Mouse (Mus musculus): Measurements from ENCODE around the gene Kif13a. TPM values are rescaled to one million over a fixed set of nuclear protein-coding genes. Genes with fewer than 3 reads are reported as not detected.

Gene Kif13a
- total and polyA plus RNA-seq, 3 experiments: 1.2 to 1.7 TPM; not detected in 1

- TF ChIP-seq JUND (IDR thresholded peaks at IDR 0.05; ENCODE audit: low read depth, low read length): no peak
- TF ChIP-seq MAFK (IDR thresholded peaks at IDR 0.05; ENCODE audit: borderline replicate concordance, low read depth, low read length): no peak
- no peak for TF ChIP-seq MEF2A (IDR thresholded peaks at IDR 0.05; ENCODE audit: extremely low read depth, insufficient replicate concordance, low read depth, low read length, poor library complexity, severe bottlenecking)
- TF ChIP-seq MXI1 (IDR thresholded peaks at IDR 0.05; ENCODE audit: low read depth, low read length): no peak
- TF ChIP-seq SMC3 (IDR thresholded peaks at IDR 0.05; ENCODE audit: low read depth, low read length): no peak
- TF ChIP-seq ETS1 (IDR thresholded peaks at IDR 0.05; ENCODE audit: low read depth, low read length): no peak
- no peak for TF ChIP-seq MYC (IDR thresholded peaks at IDR 0.05; ENCODE audit: low read depth, low read length)
- no peak for TF ChIP-seq E2F4 (IDR thresholded peaks at IDR 0.05; ENCODE audit: borderline replicate concordance, low read depth, low read length)
- TF ChIP-seq EP300 (IDR thresholded peaks at IDR 0.05; ENCODE audit: low read depth in 1 of 2, low read length in 2 of 2): no peak
- no peak for TF ChIP-seq TAL1 (IDR thresholded peaks at IDR 0.05; ENCODE audit: low read length)
- no peak for TF ChIP-seq USF1 (IDR thresholded peaks at IDR 0.05; ENCODE audit: low read depth, low read length)
- no peak for TF ChIP-seq GATA1 (IDR thresholded peaks at IDR 0.05; ENCODE audit: low read depth, low read length)
- TF ChIP-seq POLR2AphosphoS5 (IDR thresholded peaks at IDR 0.05; ENCODE audit: borderline replicate concordance, low read depth, low read length): no peak
- TF ChIP-seq HCFC1 (IDR thresholded peaks at IDR 0.05; ENCODE audit: low read depth, low read length): no peak
- TF ChIP-seq BHLHE40 (IDR thresholded peaks at IDR 0.05; ENCODE audit: borderline replicate concordance, low read depth, low read length): no peak
- no peak for TF ChIP-seq MAX (IDR thresholded peaks at IDR 0.05; ENCODE audit: low read length)
- no peak for TF ChIP-seq UBTF (IDR thresholded peaks at IDR 0.05; ENCODE audit: borderline replicate concordance, insufficient read depth, low read depth, low read length)
- TF ChIP-seq ZC3H11A (IDR thresholded peaks at IDR 0.05; ENCODE audit: low read depth, low read length): no peak
- no peak for TF ChIP-seq NELFE (IDR thresholded peaks at IDR 0.05; ENCODE audit: low read depth, low read length)
- H3K36me3 ChIP-seq (ENCODE audit: control insufficient read depth in 1 of 2, insufficient read depth in 2 of 2, low read length in 2 of 2): no peaks in the 10 kb centered on the region; a peak in 1 of 4 replicates
- no peaks in the 10 kb centered on the region for H3K27me3 ChIP-seq (ENCODE audit: control insufficient read depth in 1 of 2, insufficient read depth in 2 of 2, low read length in 2 of 2)
- no peak for DNase-seq (ENCODE audit: low read depth, low spot score)
- no peaks in the 10 kb centered on the region for H3K9me3 ChIP-seq (replicated peaks; ENCODE audit: insufficient read depth, low read length)
- no peak overlapping the region for H3K27ac ChIP-seq (ENCODE audit: control insufficient read depth, low read depth, low read length)
- H3K9ac ChIP-seq (ENCODE audit: control insufficient read depth, low read depth, low read length, poor library complexity, severe bottlenecking): no peak overlapping the region
- peaks cover 0 to 6% of the 10 kb centered on the region in 2 experiments; a peak in 1 of 4 replicates for H3K4me1 ChIP-seq (ENCODE audit: control insufficient read depth in 1 of 2, insufficient read depth in 2 of 2, low read length in 2 of 2)
- H3K4me3 ChIP-seq (ENCODE audit: control insufficient read depth in 1 of 2, insufficient read depth in 1 of 2, low read depth in 2 of 2, low read length in 2 of 2): no peak overlapping the region
- no peaks in the 10 kb centered on the region for H3K79me2 ChIP-seq (ENCODE audit: control insufficient read depth, insufficient read depth, low read length, poor library complexity)
Observed at GRCm38 (mm10) chr13:46842185-46842584, 87.5 kb downstream of the Kif13a start.

- H3K9ac ChIP-seq (ENCODE audit: control insufficient read depth, low read depth, low read length, poor library complexity, severe bottlenecking): no peak overlapping the region
- no peaks in the 10 kb centered on the region; a peak in 1 of 4 replicates for H3K36me3 ChIP-seq (ENCODE audit: control insufficient read depth in 1 of 2, insufficient read depth in 2 of 2, low read length in 2 of 2)
- H3K4me3 ChIP-seq (ENCODE audit: control insufficient read depth in 1 of 2, insufficient read depth in 1 of 2, low read depth in 2 of 2, low read length in 2 of 2): no peak overlapping the region
- TF ChIP-seq KAT2A (conservative IDR thresholded peaks at IDR 0.05; ENCODE audit: low read depth, low read length): no peak
- TF ChIP-seq ETS1 (IDR thresholded peaks at IDR 0.05; ENCODE audit: low read depth, low read length): no peak
- no peaks in the 10 kb centered on the region for H3K27me3 ChIP-seq (ENCODE audit: control insufficient read depth in 1 of 2, insufficient read depth in 2 of 2, low read length in 2 of 2)
- peaks cover 0 to 6% of the 10 kb centered on the region in 2 experiments; a peak in 1 of 4 replicates for H3K4me1 ChIP-seq (ENCODE audit: control insufficient read depth in 1 of 2, insufficient read depth in 2 of 2, low read length in 2 of 2)
- no peak for DNase-seq (ENCODE audit: low read depth, low spot score)
- H3K9me3 ChIP-seq (replicated peaks; ENCODE audit: insufficient read depth, low read length): no peaks in the 10 kb centered on the region
- no peaks in the 10 kb centered on the region for H3K79me2 ChIP-seq (ENCODE audit: control insufficient read depth, insufficient read depth, low read length, poor library complexity)
- no peak overlapping the region for H3K27ac ChIP-seq (ENCODE audit: control insufficient read depth, low read depth, low read length)
Observed at GRCm38 (mm10) chr13:46841668-46842067, 88.0 kb downstream of the Kif13a start.

Measured in MEL (cell line).